Mouse (Mus musculus): ENCODE measurements around the gene Spink4. TPM values are rescaled to one million over a fixed set of nuclear protein-coding genes. Genes with fewer than 3 reads are reported as not detected.

Spink4 gene
- polyA plus RNA-seq, 1 experiment from 2014 or later: not detected

DNA sequence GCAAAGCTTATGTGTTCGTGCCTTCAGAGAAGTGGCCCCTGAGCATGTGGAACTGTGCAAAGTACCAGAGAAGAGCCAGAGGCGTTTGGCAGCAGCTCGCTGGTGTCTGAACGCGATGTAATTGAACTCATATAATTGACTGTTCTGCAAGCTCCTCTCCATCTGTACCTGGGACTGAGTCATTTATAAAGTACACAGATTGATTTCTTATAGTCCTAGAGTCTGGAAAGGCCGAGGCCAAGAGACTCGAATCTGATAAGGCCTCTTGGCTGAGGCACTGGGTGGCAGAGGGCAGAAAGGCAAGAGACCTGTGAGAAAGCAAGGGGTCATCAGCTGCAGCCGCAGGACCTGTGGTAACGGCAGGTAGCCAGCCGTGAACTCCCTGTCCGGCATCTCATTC, 31.0 kb upstream of the Spink4 start:
- Histone ChIP-seq H3K9me3 (replicated peaks) (no peaks in the 10 kb centered on the region), H3K36me3 (no peaks in the 10 kb centered on the region), H3K27me3 (ENCODE audit: low read depth, poor library complexity, severe bottlenecking) (no peaks in the 10 kb centered on the region), H3K27ac (replicated peaks) (no peak overlapping the region), H3K4me1 (no peaks in the 10 kb centered on the region), H3K4me3 (no peak overlapping the region)
- DNase-seq (ENCODE audit: low spot score): no peak
- WGBS: 84% methylated on average over 11 of the region's 11 CpGs

DNA sequence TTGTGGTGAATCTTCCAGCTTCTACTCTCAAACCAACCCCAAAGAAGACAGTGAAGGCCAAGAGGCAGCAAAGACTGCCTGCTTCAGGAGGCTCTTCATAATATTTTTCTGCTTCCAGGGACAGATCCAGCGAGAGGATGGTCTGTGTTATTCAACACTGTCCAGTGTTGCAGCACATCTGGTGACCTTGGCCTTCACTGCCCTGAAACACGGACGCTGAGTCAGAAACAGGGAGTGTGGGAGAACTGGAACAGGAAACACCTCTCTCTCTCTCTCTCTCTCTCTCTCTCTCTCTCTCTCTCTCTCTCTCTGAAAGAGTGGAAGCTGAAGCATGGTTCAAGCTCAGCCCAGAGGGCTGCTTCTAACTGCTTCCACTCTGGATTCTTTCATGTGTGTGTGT, 30.6 kb upstream of the Spink4 start:
- no peaks in the 10 kb centered on the region for H3K36me3 ChIP-seq
- H3K4me3 ChIP-seq: no peak overlapping the region
- no peak for DNase-seq (ENCODE audit: low spot score)
- H3K27ac ChIP-seq (replicated peaks): no peak overlapping the region
- 76% methylated on average over 3 of the region's 3 CpGs for WGBS
- no peaks in the 10 kb centered on the region for H3K9me3 ChIP-seq (replicated peaks)
- no peaks in the 10 kb centered on the region for H3K27me3 ChIP-seq (ENCODE audit: low read depth, poor library complexity, severe bottlenecking)
- no peaks in the 10 kb centered on the region for H3K4me1 ChIP-seq

DNA sequence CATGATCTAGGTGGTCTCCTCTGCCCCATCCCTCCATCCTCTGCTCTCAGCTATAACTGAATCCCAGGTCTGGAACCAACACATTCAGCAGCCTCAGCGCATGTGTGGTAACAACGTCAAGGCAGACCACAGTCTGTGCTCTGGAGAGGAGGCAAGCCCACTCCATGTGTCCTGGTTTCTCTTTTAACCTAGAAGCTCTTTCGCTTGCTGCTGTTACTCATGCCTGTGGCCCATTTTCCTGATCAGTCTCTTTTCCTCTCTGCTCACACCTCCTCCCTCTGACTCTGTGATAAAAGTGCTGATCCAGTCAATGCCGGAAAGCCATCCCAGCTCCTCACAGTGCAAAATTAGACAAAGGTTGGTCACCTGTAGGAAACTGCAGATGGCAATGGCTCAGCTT, 29.9 kb upstream of the Spink4 start:
- Histone ChIP-seq H3K4me1 (no peaks in the 10 kb centered on the region), H3K9me3 (replicated peaks) (no peaks in the 10 kb centered on the region), H3K4me3 (no peak overlapping the region), H3K27ac (replicated peaks) (no peak overlapping the region), H3K27me3 (ENCODE audit: low read depth, poor library complexity, severe bottlenecking) (no peaks in the 10 kb centered on the region), H3K36me3 (no peaks in the 10 kb centered on the region)
- no peak for DNase-seq (ENCODE audit: low spot score)
- 90% methylated on average over 4 of the region's 4 CpGs for WGBS

DNA sequence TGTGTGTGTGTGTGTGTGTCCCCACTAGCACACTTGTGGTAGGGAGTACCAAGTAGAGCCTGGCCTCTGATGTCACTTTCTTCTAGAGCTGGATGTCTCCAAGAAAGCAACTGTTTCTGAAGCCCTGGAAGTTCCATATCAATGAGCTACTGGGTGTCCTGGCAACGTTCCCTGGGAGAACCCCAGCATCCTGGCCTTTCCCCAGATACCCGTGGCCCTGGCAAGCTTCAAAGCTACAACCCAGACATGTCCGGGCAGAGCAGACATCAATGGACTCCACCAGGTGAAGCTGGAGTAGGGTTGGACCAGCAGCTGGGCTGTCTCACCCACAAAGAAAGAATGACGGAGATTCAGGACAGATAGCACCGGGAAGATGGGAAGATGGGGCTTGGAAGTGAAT, 28.6 kb upstream of the Spink4 start:
- Histone ChIP-seq H3K36me3 (no peaks in the 10 kb centered on the region), H3K4me3 (no peak overlapping the region), H3K4me1 (no peaks in the 10 kb centered on the region), H3K27ac (replicated peaks) (no peak overlapping the region), H3K27me3 (ENCODE audit: low read depth, poor library complexity, severe bottlenecking) (no peaks in the 10 kb centered on the region), H3K9me3 (replicated peaks) (no peaks in the 10 kb centered on the region)
- WGBS: 82% methylated on average over 5 of the region's 5 CpGs
- no peak for DNase-seq (ENCODE audit: low spot score)

DNA sequence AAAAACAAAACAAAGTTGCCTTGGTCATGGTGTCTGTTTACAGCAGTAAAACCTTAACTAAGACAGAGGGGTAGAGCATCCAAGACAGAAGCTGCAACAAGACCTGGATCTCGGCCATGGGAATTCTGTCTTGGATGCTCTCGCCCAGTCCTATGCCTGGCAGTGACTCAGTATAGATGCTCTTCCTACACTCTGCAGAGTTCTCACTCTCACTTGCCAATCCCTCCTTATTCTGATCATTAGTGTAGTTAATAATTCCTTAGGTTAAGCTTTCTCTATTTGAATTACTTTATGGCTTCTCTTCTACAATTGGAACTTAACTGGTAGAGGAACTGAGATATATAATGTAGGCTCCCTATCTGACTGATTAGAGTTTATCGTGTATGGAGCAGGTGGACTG, 24.7 kb upstream of the Spink4 start:
- H3K27me3 ChIP-seq (ENCODE audit: low read depth, poor library complexity, severe bottlenecking): no peaks in the 10 kb centered on the region
- WGBS: 91% methylated on average over 3 of the region's 3 CpGs
- no peaks in the 10 kb centered on the region for H3K9me3 ChIP-seq (replicated peaks)
- H3K4me1 ChIP-seq: no peaks in the 10 kb centered on the region
- H3K4me3 ChIP-seq: no peak overlapping the region
- H3K36me3 ChIP-seq: no peaks in the 10 kb centered on the region
- no peak overlapping the region for H3K27ac ChIP-seq (replicated peaks)
- DNase-seq (ENCODE audit: low spot score): no peak

DNA sequence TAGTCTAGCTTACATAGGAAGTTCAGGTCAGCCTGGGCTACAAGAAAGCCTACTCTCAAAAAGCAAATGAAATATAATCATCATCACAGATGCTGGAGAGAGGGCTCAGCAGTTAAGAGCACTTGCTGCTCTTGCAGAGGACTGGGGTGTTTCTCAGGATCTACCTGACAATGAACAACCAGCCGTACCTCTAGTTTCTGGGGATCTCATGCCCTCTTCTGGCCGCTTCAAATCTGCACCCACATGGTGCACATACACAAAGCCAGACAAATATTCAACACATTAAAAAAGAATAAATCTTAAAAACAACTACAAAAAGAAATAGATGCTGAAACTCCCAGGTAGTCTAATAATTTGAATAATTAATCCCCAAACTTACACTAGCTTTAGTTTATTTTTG, 24.2 kb upstream of the Spink4 start:
- Histone ChIP-seq H3K27me3 (ENCODE audit: low read depth, poor library complexity, severe bottlenecking) (no peaks in the 10 kb centered on the region), H3K27ac (replicated peaks) (no peak overlapping the region), H3K9me3 (replicated peaks) (no peaks in the 10 kb centered on the region), H3K4me3 (no peak overlapping the region), H3K36me3 (no peaks in the 10 kb centered on the region), H3K4me1 (no peaks in the 10 kb centered on the region)
- no peak for DNase-seq (ENCODE audit: low spot score)
- WGBS: 91% methylated on average over 2 of the region's 2 CpGs

DNA sequence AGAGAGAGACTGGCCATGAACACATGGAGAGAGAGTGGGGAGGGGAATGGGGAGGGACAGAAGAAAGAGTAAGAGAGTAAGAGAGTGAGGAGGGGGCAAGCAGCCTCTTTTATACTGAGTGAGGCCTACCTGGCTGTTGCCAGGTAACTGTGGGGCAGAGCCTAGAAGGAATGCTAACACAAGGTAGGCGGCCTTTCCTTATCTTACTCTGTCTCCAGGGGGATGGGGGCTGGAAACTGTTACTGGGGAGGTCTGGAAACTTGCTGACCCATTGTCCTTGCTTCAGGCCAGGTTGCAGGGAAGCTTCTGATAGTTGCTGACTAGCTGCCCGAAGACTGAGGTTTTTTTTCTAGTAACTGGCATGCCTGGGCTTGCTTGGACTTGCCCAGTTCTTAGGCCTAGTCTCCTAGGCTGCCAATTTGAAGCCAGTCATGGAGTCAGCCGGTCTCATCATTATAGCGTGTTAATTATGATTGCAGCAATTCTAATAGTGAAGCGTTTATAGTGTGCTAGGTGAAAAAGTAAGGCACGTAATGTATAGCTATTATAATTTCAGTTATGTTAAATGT, 21.3 kb upstream of the Spink4 start:
- Histone ChIP-seq H3K4me3 (no peak overlapping the region), H3K27ac (replicated peaks) (no peak overlapping the region), H3K36me3 (no peaks in the 10 kb centered on the region), H3K9me3 (replicated peaks) (no peaks in the 10 kb centered on the region), H3K4me1 (no peaks in the 10 kb centered on the region), H3K27me3 (ENCODE audit: low read depth, poor library complexity, severe bottlenecking) (no peaks in the 10 kb centered on the region)
- DNase-seq (ENCODE audit: low spot score): no peak
- 86% methylated on average over 6 of the region's 6 CpGs for WGBS

DNA sequence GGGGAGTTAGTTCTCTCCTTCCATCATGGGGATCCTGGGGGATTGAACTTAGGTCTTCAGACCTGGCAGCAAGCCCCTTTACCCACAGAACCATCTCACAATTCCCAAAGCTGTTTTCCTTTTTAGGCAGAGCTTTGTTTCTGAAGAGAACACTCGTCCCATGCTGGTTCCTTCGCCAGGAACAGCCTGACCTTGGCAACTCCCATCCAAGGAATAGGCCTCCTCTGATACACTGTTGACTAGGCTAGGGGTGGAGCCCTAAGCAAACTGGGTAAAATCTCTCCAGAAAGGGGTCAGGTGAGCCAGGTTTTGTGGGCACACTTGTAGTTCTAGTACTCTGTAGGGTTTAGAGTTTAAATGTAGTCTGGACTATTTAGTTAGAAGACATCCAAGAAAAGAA, 20.6 kb upstream of the Spink4 start:
- DNase-seq (ENCODE audit: low spot score): no peak
- Histone ChIP-seq H3K27ac (replicated peaks) (no peak overlapping the region), H3K9me3 (replicated peaks) (no peaks in the 10 kb centered on the region), H3K4me1 (no peaks in the 10 kb centered on the region), H3K4me3 (no peak overlapping the region), H3K36me3 (no peaks in the 10 kb centered on the region), H3K27me3 (ENCODE audit: low read depth, poor library complexity, severe bottlenecking) (no peaks in the 10 kb centered on the region)
- 73% methylated on average over 2 of the region's 2 CpGs for WGBS

DNA sequence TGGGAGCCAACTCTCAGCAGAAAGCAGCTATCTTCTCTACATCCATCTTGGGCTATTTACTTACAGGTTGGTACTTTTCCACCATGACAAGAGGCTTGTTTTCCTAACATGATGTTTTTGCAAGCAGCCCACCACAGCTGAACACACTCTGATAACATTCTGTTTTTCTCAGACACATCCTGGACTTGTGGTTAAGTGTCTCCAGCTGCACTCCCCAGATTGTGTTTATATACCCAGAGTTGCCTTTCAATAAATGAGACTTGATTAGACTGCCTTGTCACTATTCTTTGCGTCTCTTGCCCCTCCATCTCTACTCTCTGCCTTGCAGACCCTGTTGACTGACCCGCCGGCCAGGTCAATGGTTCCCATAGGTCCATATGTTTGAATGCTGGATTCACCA, 19.8 kb upstream of the Spink4 start:
- Histone ChIP-seq H3K4me3 (no peak overlapping the region), H3K36me3 (no peaks in the 10 kb centered on the region), H3K27me3 (ENCODE audit: low read depth, poor library complexity, severe bottlenecking) (no peaks in the 10 kb centered on the region), H3K9me3 (replicated peaks) (no peaks in the 10 kb centered on the region), H3K27ac (replicated peaks) (no peak overlapping the region), H3K4me1 (no peaks in the 10 kb centered on the region)
- no peak for DNase-seq (ENCODE audit: low spot score)
- WGBS: 87% methylated on average over 3 of the region's 3 CpGs

DNA sequence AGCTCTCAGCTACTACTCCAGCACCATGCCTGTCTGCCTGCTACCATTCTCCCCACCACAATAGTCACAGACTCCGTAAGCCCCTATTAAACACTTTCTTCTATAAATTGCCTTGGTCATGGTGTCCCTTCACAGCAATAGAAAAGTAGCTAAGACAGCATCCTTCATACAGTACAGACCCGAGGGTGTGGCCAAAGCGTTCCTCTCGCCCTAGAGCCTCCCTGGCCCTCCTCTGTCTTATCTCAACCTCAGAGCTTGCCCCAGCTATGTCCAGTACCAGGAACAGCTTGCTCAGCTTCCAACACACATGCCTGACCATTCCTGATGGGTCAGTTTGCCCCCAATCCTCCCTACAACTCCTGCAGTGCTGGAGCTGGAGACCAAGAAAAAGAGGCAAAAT, 19.2 kb upstream of the Spink4 start:
- WGBS: 92% methylated on average over 4 of the region's 4 CpGs
- DNase-seq (ENCODE audit: low spot score): no peak

DNA sequence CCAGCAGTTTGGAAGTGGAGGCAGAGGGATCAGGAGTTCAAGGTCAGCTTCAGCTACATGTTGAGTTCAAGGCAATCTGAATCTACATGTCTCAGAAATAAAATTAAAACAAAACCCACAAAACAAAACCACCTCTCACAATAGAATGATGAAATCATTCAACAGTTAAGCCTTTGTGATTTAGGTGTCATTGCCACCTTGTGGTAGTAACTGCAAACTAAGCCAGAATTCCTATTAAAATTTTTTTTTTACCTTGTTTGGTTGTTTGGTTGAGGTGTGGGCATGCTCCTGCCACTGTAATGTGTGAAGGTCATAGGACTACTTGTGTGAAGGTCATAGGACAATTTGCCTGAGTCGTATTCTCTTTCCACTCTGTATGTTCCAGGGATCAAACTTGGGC, 13.6 kb upstream of the Spink4 start:
- H3K27ac ChIP-seq (replicated peaks): no peak overlapping the region
- H3K27me3 ChIP-seq (ENCODE audit: low read depth, poor library complexity, severe bottlenecking): no peaks in the 10 kb centered on the region
- no peak for DNase-seq (ENCODE audit: low spot score)
- 59% methylated on average over 1 of the region's 1 CpGs for WGBS
- H3K4me3 ChIP-seq: no peak overlapping the region
- no peaks in the 10 kb centered on the region for H3K9me3 ChIP-seq (replicated peaks)
- H3K36me3 ChIP-seq: no peaks in the 10 kb centered on the region
- no peaks in the 10 kb centered on the region for H3K4me1 ChIP-seq

More for the DNA sequence above, 19.2 kb upstream of the Spink4 start:
- Histone ChIP-seq H3K4me3 (no peak overlapping the region), H3K36me3 (no peaks in the 10 kb centered on the region), H3K9me3 (replicated peaks) (no peaks in the 10 kb centered on the region), H3K27ac (replicated peaks) (no peak overlapping the region), H3K4me1 (no peaks in the 10 kb centered on the region), H3K27me3 (ENCODE audit: low read depth, poor library complexity, severe bottlenecking) (no peaks in the 10 kb centered on the region)

DNA sequence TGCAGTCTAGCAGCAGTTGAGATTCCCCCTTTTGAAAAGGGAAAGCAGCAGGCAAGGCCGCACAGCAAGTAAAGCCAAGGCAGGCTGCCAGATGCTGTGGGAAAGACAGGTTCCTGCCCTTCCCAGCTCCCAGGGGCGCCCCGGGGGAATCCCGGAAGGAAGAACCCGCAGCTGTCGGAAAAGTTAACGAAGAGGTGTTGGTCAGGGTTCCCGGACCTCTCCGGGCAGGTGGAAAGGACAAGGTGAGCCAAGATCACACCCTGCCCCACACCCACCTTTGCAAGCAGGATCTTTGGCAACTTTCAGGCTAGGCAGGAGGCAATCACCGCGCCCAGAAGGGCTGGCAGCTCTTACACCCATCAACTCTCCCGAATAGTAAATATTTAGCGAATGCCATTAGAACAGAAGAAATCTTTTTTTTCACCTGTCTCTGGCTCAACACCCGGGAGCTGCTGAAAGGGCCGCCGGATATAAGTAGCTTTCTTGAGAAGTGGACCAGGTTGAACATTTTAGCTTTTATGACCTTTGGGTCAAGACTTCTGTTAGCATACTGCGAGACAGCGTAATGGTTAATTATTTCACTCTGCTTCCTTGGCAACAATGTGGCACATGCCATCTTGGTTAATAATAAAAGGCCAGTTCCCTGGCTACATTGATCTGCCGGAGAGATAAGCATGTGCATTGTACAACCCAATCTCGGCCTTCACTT, 11.4 kb upstream of the Spink4 start:
- Histone ChIP-seq H3K36me3 (no peaks in the 10 kb centered on the region), H3K27ac (replicated peaks) (no peak overlapping the region), H3K4me1 (no peaks in the 10 kb centered on the region), H3K27me3 (ENCODE audit: low read depth, poor library complexity, severe bottlenecking) (no peaks in the 10 kb centered on the region), H3K9me3 (replicated peaks) (no peaks in the 10 kb centered on the region), H3K4me3 (no peak overlapping the region)
- 62% methylated on average over 20 of the region's 20 CpGs for WGBS
- no peak for DNase-seq (ENCODE audit: low spot score)

DNA sequence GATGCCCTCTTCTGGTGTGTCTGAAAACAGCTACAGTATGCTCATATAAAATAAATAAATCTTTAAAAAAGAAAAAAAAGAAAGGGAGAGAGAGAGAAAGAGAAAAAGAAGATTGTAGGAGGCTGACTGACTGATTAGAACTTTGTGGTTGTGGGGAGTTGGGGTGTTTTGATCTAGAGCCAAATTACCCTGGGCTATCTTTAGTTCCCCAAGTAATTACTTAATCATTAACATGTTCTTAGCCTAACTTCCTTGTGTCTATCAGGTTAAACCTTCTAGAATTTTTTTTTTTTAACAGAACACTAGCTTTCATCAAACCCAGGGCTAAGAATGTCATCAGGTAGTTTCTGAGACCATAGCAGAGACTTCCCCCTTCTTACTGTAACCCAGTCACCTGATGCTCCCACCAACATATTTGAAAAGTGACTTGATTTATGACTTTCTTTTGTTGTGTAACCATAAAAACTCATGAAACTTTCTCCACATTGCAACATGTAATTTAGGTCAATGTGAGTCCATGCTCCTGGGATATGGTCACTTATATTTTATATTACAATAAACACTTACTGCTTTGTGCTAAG, 5.5 kb upstream of the Spink4 start:
- no peaks in the 10 kb centered on the region for H3K4me1 ChIP-seq
- DNase-seq (ENCODE audit: low spot score): no peak

More for the DNA sequence above, 5.5 kb upstream of the Spink4 start:
- H3K27me3 ChIP-seq (ENCODE audit: low read depth, poor library complexity, severe bottlenecking): no peaks in the 10 kb centered on the region
- H3K9me3 ChIP-seq (replicated peaks): no peaks in the 10 kb centered on the region
- no peak overlapping the region for H3K27ac ChIP-seq (replicated peaks)
- H3K4me3 ChIP-seq: no peak overlapping the region
- no peaks in the 10 kb centered on the region for H3K36me3 ChIP-seq
